Mouse (Mus musculus): ENCODE measurements around the gene Abhd4.

DNA sequence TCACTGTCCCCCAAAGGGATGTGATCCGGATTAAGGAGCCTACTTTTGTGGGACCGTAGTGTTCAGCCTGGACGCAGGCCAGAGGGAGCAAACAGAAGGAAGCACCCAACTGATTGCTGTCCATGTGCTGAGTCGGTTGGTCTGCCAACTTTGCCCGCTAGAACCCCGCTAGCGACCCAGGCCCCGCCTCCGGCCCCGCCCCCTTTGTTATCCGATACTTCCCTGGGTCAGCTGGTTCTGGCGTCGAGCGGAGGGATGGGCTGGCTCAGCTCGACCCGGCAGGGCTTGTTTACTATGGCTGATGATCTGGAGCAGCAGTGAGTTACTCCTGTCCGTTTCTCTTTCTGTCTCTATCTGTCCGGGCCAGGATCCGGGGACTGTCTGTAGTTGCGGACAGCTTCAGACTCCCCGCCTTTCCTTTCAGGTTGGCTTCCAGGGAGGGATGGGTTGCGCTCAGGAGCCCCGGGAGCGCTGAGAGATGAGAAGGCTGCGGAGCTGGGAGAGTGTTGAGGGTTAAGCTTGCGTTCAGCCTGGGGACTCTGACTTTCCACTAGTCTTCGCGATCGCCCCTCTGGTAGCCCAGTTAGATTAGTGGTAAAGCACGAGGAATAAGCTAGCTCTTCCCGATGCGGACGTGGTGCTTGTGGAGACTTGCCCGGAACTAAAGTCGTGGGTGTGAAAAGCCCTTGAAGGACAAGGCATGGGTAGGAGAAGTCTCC lies 5.2 kb downstream of the Abhd4 start:
- no peak for TF ChIP-seq CTCF (IDR thresholded peaks at IDR 0.05; ENCODE audit: low read depth, low read length)
- TF ChIP-seq POLR2A (IDR thresholded peaks at IDR 0.05; ENCODE audit: extremely low read depth, insufficient read depth, low read length), result peak; percentile 56; the same call in 1 of the 2 replicates
